Mouse (Mus musculus) hematopoietic stem cell, adult 5-6 weeks (primary cell): Measurements from ENCODE around the gene Aim2. TPM values are rescaled to one million over a fixed set of nuclear protein-coding genes. Genes with fewer than 3 reads are reported as not detected.

Experiments used
- ATAC-seq, 2 experiments: fragments of 125-278 bp in 1 of 2; replicated peaks in 1 of 2; 2 replicates each; pipeline ENCODE4 v1.8.0; 2016 to 2017; ENCODE audit warnings: inconsistent platforms in 2 of 2, mild to moderate bottlenecking in 2 of 2, moderate number of reproducible peaks in 2 of 2, low read depth in 1 of 2, moderate TSS enrichment in 1 of 2; ENCODE audit not compliant: low FRiP score in 2 of 2, poor library complexity in 2 of 2, severe bottlenecking in 2 of 2, insufficient read depth in 1 of 2, low TSS enrichment in 1 of 2
- total RNA-seq: library from RNA; stranded (forward); fragments of 172-1452, 232-1000 nt; gene quantifications from 2 replicates; pipeline ENCODE4 v1.2.3, GENCODE M21; 2017

Aim2 gene
- total RNA-seq, 1 experiment from 2014 or later = 76.8 TPM

- ATAC-seq = peak in 1 of 2 experiments; percentile 18; a peak in 1 of 4 replicates
Measured at GRCm38 (mm10) chr1:173367356-173368046, 16.8 kb downstream of the Aim2 start, which contains the start of gene Cadm3. TSS of gene Cadm3 (minus strand) at chr1:173367695.

DNA sequence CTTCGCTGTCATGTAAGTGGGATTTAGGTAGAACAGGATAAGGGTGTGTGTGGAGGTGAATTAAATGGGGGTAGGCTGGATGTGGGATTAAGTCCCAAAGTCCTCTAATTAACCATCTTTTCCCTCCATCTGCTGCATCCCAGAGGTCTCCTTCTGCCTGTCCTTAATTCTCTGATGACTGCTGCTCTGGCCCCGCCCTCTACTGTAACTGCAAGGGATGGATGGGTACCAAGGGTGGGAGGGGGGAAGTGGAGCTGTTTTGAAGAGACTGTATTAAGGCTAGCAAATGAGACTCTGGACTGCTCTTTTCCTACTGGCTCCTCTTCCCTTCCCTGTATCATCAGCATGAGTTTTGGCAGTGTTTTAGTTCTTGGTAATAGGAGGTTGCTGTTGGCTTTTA is 18.9 kb downstream of the Aim2 start:
- ATAC-seq = no peak

GRCm38 (mm10) chr1:173370456-173370855 is 19.8 kb downstream of the Aim2 start:
- no peak for ATAC-seq

DNA sequence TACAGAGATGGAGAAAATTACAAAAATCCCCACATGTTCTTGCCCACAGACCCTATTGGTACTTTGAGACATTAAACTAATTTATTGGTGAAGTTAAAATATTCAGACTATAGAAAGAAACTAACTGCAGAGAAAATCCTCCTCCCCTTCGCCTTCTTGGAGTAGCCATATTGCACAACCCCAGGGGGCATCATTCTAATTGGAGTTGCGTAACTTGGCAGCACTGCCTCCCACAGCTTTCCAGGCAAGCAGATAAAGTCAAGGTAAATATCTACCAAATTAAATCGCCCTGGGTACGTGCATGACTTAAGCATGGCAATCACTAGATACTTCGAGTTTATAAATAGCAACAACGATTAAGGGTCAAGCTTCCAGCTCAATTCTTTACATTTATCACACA is 20.9 kb downstream of the Aim2 start:
- ATAC-seq = no peak

GRCm38 (mm10) chr1:173374020-173374419 is 23.3 kb downstream of the Aim2 start:
- peak; percentile 51 to 68; a peak in 1 of 4 replicates for ATAC-seq

DNA sequence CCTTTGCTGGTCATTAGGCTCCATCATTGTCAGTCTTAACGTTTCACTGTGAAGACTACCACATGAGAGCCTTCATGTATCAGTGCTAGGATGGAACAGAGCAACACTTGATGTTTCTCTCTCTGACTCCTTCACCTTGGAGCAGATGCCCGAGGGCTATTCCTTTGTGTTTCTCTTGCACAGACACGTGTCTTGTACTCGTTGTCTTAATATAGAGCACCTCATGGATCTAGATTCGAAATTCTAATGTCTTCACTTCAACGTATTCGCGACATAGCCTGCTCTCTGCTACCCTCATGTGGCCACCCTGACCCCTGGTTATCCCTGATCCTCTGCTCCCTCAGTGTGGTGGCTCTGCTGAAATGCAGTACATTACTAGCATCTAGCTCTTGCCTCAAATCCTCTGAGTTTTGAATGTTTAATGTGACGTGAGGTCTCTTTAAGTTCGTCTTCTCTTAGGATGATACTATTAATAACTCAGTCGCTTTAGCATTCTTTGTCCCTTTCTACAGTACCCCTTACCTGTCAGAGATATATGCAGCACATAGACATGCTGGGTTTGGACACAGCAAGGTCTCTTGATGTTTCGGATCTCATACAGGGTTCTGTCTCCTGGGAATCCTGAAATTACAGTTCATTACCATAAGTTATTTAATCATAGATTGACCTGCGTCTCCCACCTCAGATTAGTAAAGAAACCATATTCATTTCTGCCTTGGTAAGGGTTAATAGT is 26.9 kb downstream of the Aim2 start:
- peak; percentile 91 to 98 for ATAC-seq

GRCm38 (mm10) chr1:173381436-173381835 is 30.8 kb downstream of the Aim2 start:
- ATAC-seq = no peak

GRCm38 (mm10) chr1:173389431-173389830 is 38.8 kb downstream of the Aim2 start:
- no peak for ATAC-seq

- no peak for ATAC-seq
Measured at GRCm38 (mm10) chr1:173389901-173390401, 39.3 kb downstream of the Aim2 start.

DNA sequence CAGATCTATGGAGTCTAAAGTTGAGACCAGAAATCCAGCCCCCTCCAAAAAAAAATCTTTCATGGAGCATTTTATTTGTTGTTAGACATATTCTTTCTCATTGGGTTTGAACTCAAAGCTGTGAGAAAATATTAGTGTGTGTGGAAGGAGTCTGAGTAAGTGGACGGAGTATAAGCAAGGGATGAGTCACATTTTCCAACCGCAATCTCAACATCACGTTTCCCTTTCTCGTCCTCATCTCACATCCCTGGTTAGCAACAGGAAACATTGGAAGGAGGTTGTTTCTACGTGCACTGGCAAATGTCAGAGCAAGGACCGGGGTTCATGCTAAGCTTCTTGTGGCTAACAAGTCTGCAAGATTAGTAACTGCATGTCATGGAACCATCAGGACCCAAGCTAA is 41.1 kb downstream of the Aim2 start:
- 0 out of 4 replicates have a peak, but pooled peaks of 1 of the 2 experiments have one; percentile 12 for ATAC-seq

DNA sequence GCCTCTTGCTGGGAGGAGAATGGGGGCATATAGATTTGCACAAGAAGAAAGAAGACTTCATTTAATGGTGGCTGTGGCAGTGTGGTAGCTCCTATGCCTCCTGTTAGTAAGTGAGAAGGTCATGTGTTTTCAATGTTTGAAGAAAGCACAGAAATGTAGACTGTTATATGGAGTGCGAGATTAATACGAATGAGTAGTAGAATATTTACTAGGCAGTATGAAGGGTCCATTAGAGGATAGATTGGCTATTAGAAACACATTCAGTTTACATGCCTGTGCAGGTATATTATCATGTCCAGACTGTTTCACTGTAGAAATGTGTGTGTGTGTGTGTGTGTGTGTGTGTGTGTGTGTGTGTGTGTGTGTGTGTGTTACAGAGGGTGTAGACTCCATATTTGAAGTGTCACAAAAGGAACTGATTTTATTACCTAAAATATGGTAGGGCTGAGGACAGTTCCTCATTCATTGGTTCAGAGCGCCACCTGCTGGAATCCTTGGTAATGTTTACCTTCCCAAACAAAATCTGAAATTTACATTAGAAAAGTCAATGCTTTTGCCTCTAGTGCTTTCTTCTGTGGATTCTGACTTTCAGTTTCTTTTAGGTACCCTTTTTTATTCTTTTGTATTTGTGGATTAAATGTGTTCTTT is 47.8 kb downstream of the Aim2 start:
- ATAC-seq = peak; percentile 66 to 81; a peak in 3 of 4 replicates

DNA sequence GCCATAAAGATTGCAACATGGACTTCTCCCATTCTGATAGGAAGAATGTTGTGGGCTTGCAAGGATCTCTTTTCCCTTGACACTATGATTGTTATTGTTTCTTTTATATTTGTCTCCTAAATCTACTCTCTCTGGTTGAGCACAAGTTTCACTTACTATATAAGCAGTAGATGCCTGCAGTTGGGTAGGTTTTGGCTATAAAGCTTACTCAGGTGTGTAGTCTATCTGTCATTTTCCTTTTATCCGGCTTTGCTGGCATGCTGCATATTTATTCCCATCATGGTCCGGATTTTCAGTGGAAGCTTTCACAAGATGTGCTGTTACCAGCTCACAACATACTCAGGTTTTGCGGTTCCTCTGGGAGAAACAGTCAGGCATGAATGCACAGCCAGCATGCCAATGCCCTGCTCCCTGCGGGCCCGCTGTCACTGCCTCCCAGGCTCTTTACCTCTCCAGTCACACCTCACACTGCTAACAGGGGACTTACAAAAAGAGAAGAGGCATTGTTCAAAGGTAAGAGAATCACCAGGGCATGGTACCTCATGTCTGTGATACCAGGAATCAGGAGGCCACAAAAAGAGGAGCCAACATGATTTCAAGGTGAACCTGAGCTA is 54.1 kb downstream of the Aim2 start:
- no peak for ATAC-seq

DNA sequence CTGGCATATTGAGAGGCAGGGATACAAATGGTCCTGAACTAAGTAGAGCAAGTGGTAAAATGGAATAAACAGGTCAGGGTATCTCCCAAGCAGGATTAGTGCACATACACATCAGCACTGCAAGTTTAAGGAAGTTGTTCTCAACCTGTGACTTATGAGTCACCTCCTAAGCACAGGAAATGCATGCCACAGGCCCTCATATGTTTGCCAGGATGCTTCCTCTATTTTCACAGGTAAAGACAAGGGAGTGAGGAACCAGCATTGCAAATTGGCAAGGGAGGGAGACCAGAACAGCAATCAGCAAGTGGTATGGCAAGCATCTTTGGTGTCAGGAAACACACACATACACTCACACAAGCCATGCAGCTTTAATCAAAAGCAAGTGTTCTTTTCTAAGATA is 58.4 kb downstream of the Aim2 start:
- ATAC-seq = peak; percentile 98 to 99

DNA sequence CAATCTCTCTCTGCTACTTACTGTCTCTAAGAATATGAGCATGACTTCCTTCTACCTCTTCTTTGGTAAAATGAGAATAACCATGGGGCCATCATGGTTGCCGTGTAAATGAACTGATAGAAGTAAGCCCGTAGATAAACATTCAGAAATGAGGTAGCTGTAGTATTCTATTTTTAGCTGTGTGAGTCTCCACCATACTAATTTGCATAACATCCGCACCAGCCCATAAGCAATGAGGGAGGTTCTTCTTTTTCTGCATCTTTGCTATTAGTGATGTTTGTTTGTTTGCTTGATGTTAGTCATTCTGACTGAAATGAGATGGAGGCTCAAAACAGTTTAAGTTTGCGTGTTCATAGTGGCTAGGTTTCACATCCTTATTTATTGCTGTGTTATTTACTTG is 61.2 kb downstream of the Aim2 start:
- peak in 1 of 2 experiments; percentile 21; a peak in 1 of 4 replicates for ATAC-seq

GRCm38 (mm10) chr1:173414631-173415030 is 64.0 kb downstream of the Aim2 start:
- ATAC-seq = no peak

DNA sequence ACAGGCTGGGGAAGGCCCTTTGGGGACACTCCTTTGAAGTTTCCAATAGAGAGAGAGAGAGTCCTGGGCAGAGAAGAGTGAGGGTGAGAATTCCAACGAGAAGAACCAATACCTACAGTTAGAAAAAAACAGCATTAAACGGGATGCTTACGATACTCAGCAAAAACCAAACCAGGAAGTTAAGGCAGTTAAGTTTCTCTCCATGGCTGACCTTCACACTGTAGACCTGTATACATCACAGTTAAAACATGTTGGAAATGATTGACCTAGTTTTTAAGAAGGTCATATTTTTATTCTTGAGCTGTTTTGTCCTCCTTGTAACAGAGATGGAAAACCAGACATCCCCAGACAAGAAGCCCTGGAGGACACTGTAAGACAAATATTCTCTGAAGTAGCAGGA is 67.8 kb downstream of the Aim2 start:
- no peak for ATAC-seq

GRCm38 (mm10) chr1:173418936-173419621 is 68.4 kb downstream of the Aim2 start:
- peak; percentile 62 to 67 for ATAC-seq
